9 mouse cellular contexts compared by ENCODE assay signal in genomic region chr11:121362212-121362611, GRCm38 (mm10). TPM values are rescaled to one million over a fixed set of nuclear protein-coding genes. Genes with fewer than 3 reads are reported as not detected.
DNase-seq lines count a peak whose midpoint lies in the region; ATAC-seq lines count a peak whose summit lies in the region.
"Had no signal": no experiment of that assay in that cellular context is flagged by ENCODE, and none has a peak within 500 bp of the region (broad histone marks: within the 10 kb centered on the region; RNA-seq: fewer than 3 reads in every experiment).

No protein-coding gene starts in this region.

- peak; percentile 7 for DNase-seq in embryo, embryonic 11 days
- no peak for DNase-seq in embryo, embryonic 9.5 days (ENCODE audit: extremely low spot score)
- DNase-seq in right cerebral cortex, postnatal 4 days = peak; percentile 9
- no peak for DNase-seq in right cerebral cortex, adult 2 months (ENCODE audit: low spot score in 2 of 2)
- DNase-seq in lung, postnatal 10 days = peak; percentile 34
- DNase-seq in thymus, postnatal 25 days = peak; percentile 38

- peak; percentile 61; the same call in 1 of the 2 replicates for ATAC-seq in erythroid progenitor cell, adult 5-6 weeks (replicated peaks; ENCODE audit: low FRiP score, poor library complexity, severe bottlenecking)
- no peak; the same call in 1 of the 2 replicates for ATAC-seq in frontal cortex, adult (ENCODE audit: low TSS enrichment)

RNA-seq across cellular contexts. Expression of gene Wdr45b, which starts 8.0 kb away (rescaled TPM):
- total RNA-seq in erythroid progenitor cell, adult 5-6 weeks (2015; ENCODE audit: low replicate concordance) = 25.2 and 30.6 TPM in 2 replicates
- total RNA-seq in erythroid progenitor cell, adult 5-6 weeks (2017; ENCODE audit: low replicate concordance) = 26.9 and 33.6 TPM in 2 replicates

RNA-seq across cellular contexts. Expression of gene Rab40b, which starts 25.8 kb away (rescaled TPM):
- total RNA-seq in erythroid progenitor cell, adult 5-6 weeks (2015; ENCODE audit: low replicate concordance) = not detected in 2 replicates
- total RNA-seq in erythroid progenitor cell, adult 5-6 weeks (2017; ENCODE audit: low replicate concordance) = 0.90 TPM in 1 of 2 replicates, not detected in the other
- total RNA-seq: G1E had no signal

RNA-seq across cellular contexts. Expression of gene Fn3krp, which starts 59.0 kb away (rescaled TPM):
- total RNA-seq in erythroid progenitor cell, adult 5-6 weeks (2015; ENCODE audit: low replicate concordance) = 107 and 114 TPM in 2 replicates
- 161 and 188 TPM in 2 replicates for total RNA-seq in erythroid progenitor cell, adult 5-6 weeks (2017; ENCODE audit: low replicate concordance)

Comparison
In these comparisons a context has a peak if more than half of its experiments do, and no peak if none do; other contexts are left out.
1. DNase-seq: peak in embryo, embryonic 11 days (single experiment), right cerebral cortex, postnatal 4 days (single experiment), lung, postnatal 10 days (single experiment) and thymus, postnatal 25 days (single experiment); none in embryo, embryonic 9.5 days (single experiment) and right cerebral cortex, adult 2 months (0 of 2).